Mouse (Mus musculus): ENCODE measurements at regions not wholly inside any gene's neighbourhood (a gene's known extent, or its start where the extent isn't known, plus 50 kb on each side); places are given as distances from the start of the nearest gene placed in this dataset.

- DNase-seq = no peak
Measured at GRCm38 (mm10) chr5:118504170-118504569, 56.3 kb upstream of the Med13l start.

- no peak for DNase-seq
Measured at GRCm38 (mm10) chr5:118504926-118505325, 55.6 kb upstream of the Med13l start.

GRCm38 (mm10) chr5:118509871-118510270 is 50.6 kb upstream of the Med13l start:
- no peak for DNase-seq
